Mouse (Mus musculus): ENCODE measurements at regions not wholly inside any gene's neighbourhood (a gene's known extent, or its start where the extent isn't known, plus 50 kb on each side); places are given as distances from the start of the nearest gene placed in this dataset.

DNA sequence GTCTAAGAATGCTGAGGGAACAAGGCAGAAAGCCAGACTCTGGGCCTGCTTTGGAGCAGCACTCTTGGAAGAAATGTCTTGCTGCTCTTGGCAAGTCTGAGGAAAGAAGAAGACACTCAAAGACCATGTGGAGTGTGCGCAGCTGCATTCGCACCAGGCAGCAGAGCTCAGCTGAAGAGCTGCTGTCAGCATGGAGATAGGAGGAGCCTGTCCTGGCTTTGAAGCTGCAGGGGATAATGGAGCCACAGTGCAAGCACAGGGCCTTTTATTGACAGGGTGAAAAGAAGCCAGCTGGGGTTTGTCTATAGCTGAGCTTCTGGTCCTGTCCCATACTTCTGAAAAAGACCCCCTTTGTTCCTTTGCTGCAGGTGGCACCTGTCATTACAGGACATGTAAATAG is 411.0 kb upstream of the Zfp462 start:
- TF ChIP-seq POLR2A (IDR thresholded peaks at IDR 0.05; ENCODE audit: borderline replicate concordance, extremely low read depth, insufficient read depth, insufficient read length): no peak
- H3K9ac ChIP-seq (ENCODE audit: low read depth, low read length, severe bottlenecking): no peak overlapping the region
- H3K27ac ChIP-seq (replicated peaks; ENCODE audit: low read depth, low read length): no peak overlapping the region
- no peak overlapping the region for H3K4me3 ChIP-seq (replicated peaks; ENCODE audit: low read length)
- 41% methylated on average over 2 of the region's 2 CpGs for WGBS
- ATAC-seq (ENCODE audit: low FRiP score, low read depth) (no peak), DNase-seq (ENCODE audit: low spot score) (no peak)
- H3K27me3 ChIP-seq (ENCODE audit: control insufficient read depth, insufficient read depth, low read length): no peaks in the 10 kb centered on the region
- no peaks in the 10 kb centered on the region for H3K36me3 ChIP-seq (ENCODE audit: control insufficient read depth, insufficient read depth, low read length)
- H3K4me2 ChIP-seq (replicated peaks; ENCODE audit: low read depth, low read length, severe bottlenecking): no peak overlapping the region
- no peaks in the 10 kb centered on the region for H3K9me3 ChIP-seq (ENCODE audit: control insufficient read depth, low read length)
- 0 out of 2 replicates have a peak, but pooled peaks cover 4% of the 10 kb centered on the region for H3K4me1 ChIP-seq (ENCODE audit: control insufficient read depth, insufficient read depth, low read length)

DNA sequence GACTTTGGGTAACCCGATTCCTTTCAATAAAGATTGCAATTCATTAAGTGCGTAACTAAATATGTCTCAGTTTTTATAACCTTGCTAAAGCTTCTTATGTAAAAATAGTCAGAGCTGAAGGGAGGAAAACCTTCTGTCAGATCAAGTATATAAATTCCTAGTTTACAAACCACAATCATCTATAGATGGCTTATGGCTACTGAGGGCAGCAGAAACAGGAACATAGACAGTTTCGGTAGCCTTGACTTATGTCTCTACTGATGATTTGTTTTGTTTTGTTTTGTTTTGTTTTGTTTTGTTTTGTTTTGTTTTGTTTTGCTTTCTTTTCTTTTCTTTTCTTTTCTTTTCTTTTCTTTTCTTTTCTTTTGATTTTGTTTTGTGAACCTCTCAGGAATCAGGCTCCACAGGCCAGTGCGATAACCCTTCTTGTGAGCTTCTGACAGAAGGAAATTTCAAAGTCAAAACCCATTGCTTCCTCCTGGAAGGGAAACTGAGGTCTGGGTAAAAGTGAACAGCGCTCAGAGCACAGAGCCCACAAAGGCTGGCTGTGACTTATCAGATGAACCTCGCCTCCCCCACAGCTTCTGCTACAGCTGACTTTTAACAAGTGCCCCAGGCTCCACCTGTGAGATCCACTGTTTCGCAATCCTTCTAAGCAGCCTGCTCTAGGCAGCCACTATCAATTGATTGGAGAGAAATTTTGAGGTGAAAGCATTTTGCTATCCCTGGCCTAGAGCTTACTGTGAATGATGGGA is 391.8 kb upstream of the Zfp462 start:
- H3K27me3 ChIP-seq (ENCODE audit: control insufficient read depth, insufficient read depth, low read length): no peaks in the 10 kb centered on the region
- ATAC-seq (ENCODE audit: low FRiP score, low read depth): no peak
- no peak for DNase-seq (ENCODE audit: low spot score)
- H3K27ac ChIP-seq (replicated peaks; ENCODE audit: low read depth, low read length): no peak overlapping the region
- TF ChIP-seq POLR2A (IDR thresholded peaks at IDR 0.05; ENCODE audit: borderline replicate concordance, extremely low read depth, insufficient read depth, insufficient read length): no peak
- H3K9ac ChIP-seq (ENCODE audit: low read depth, low read length, severe bottlenecking): no peak overlapping the region
- H3K9me3 ChIP-seq (ENCODE audit: control insufficient read depth, low read length): no peaks in the 10 kb centered on the region
- 71% methylated on average over 7 of the region's 7 CpGs for WGBS
- no peaks in the 10 kb centered on the region for H3K36me3 ChIP-seq (ENCODE audit: control insufficient read depth, insufficient read depth, low read length)
- H3K4me2 ChIP-seq (replicated peaks; ENCODE audit: low read depth, low read length, severe bottlenecking): no peak overlapping the region
- no peak overlapping the region for H3K4me3 ChIP-seq (replicated peaks; ENCODE audit: low read length)
- 0 out of 2 replicates have a peak, but pooled peaks cover 2% of the 10 kb centered on the region for H3K4me1 ChIP-seq (ENCODE audit: control insufficient read depth, insufficient read depth, low read length)

DNA sequence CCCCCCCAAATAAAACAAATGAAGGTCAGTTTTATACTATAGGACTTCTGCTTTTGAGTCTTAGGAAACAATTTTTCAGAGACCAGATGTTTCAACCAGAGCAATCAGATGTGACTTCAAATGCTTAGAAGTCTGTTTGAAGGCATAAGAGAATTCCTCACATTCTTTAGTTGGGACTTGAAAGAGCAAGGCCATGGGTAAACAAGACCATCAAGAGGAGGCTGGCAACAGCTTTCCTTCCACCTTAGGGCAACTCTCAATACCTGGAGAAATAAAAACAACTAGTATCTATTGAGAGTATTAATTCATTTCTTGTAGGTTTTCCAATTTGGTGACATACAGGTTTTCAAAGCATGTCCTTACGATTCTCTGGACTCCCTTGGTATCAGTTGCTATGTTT is 381.8 kb upstream of the Zfp462 start:
- no peak for DNase-seq (ENCODE audit: low spot score)
- ATAC-seq (ENCODE audit: low FRiP score, low read depth): no peak
- 89% methylated on average over 1 of the region's 1 CpGs for WGBS
- no peak overlapping the region for H3K4me3 ChIP-seq (replicated peaks; ENCODE audit: low read length)
- H3K9ac ChIP-seq (ENCODE audit: low read depth, low read length, severe bottlenecking): no peak overlapping the region
- H3K4me1 ChIP-seq (ENCODE audit: control insufficient read depth, insufficient read depth, low read length): no peaks in the 10 kb centered on the region
- no peaks in the 10 kb centered on the region for H3K27me3 ChIP-seq (ENCODE audit: control insufficient read depth, insufficient read depth, low read length)
- no peak for TF ChIP-seq POLR2A (IDR thresholded peaks at IDR 0.05; ENCODE audit: borderline replicate concordance, extremely low read depth, insufficient read depth, insufficient read length)
- H3K36me3 ChIP-seq (ENCODE audit: control insufficient read depth, insufficient read depth, low read length): no peaks in the 10 kb centered on the region
- H3K27ac ChIP-seq (replicated peaks; ENCODE audit: low read depth, low read length): no peak overlapping the region
- H3K9me3 ChIP-seq (ENCODE audit: control insufficient read depth, low read length): no peaks in the 10 kb centered on the region
- H3K4me2 ChIP-seq (replicated peaks; ENCODE audit: low read depth, low read length, severe bottlenecking): no peak overlapping the region

DNA sequence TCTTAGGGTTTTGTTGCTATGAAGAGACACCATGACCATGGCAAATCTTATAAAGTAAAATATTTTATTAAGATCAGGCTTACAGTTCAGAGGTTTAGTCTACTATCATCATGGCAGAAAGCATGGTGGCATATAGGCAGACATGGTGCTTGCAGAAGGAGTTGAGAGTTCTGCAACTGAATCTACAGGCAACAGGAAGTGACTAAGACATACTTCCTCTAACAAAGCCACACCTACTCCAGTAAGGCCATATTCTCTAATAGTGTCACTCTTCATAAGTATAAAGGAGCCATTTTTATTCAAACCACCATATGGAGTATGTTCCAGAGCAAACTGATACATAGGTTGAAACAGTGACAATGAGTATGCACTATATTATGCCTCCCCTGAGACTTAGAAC is 371.7 kb upstream of the Zfp462 start:
- ATAC-seq (ENCODE audit: low FRiP score, low read depth) (no peak), DNase-seq (ENCODE audit: low spot score) (no peak)
- Histone ChIP-seq H3K4me1 (ENCODE audit: control insufficient read depth, insufficient read depth, low read length) (no peaks in the 10 kb centered on the region), H3K4me3 (replicated peaks; ENCODE audit: low read length) (no peak overlapping the region), H3K27me3 (ENCODE audit: control insufficient read depth, insufficient read depth, low read length) (no peaks in the 10 kb centered on the region), H3K9me3 (ENCODE audit: control insufficient read depth, low read length) (no peaks in the 10 kb centered on the region), H3K9ac (ENCODE audit: low read depth, low read length, severe bottlenecking) (no peak overlapping the region), H3K4me2 (replicated peaks; ENCODE audit: low read depth, low read length, severe bottlenecking) (no peak overlapping the region), H3K27ac (replicated peaks; ENCODE audit: low read depth, low read length) (no peak overlapping the region), H3K36me3 (ENCODE audit: control insufficient read depth, insufficient read depth, low read length) (no peaks in the 10 kb centered on the region)
- no peak for TF ChIP-seq POLR2A (IDR thresholded peaks at IDR 0.05; ENCODE audit: borderline replicate concordance, extremely low read depth, insufficient read depth, insufficient read length)

DNA sequence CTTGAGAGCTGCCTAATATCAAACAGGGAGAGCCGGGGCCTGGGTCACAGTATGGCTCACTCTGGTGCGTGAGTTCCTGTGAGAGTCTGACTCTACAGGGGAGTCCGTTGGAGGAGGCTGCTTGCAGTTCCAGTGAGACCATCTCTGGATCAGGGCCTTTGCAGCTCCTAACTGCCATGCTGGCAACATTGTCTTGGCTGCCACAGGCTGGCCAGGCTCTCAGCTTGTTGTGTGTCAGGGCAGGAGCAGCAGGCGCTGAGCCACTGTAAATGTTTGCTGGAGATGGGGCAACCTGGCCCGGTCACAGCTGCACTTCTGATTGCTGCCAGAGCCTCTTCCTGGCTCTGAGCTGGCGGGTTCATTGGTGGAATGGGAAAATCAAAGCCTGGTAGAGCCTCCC is 357.7 kb upstream of the Zfp462 start:
- ATAC-seq (ENCODE audit: low FRiP score, low read depth) (no peak), DNase-seq (ENCODE audit: low spot score) (no peak)
- no peaks in the 10 kb centered on the region for H3K36me3 ChIP-seq (ENCODE audit: control insufficient read depth, insufficient read depth, low read length)
- H3K27me3 ChIP-seq (ENCODE audit: control insufficient read depth, insufficient read depth, low read length): no peaks in the 10 kb centered on the region
- H3K4me2 ChIP-seq (replicated peaks; ENCODE audit: low read depth, low read length, severe bottlenecking): no peak overlapping the region
- no peak for TF ChIP-seq POLR2A (IDR thresholded peaks at IDR 0.05; ENCODE audit: borderline replicate concordance, extremely low read depth, insufficient read depth, insufficient read length)
- peaks cover 3% of the 10 kb centered on the region; the same call in 1 of the 2 replicates for H3K4me1 ChIP-seq (ENCODE audit: control insufficient read depth, insufficient read depth, low read length)
- no peak overlapping the region for H3K9ac ChIP-seq (ENCODE audit: low read depth, low read length, severe bottlenecking)
- WGBS: 50% methylated on average over 6 of the region's 6 CpGs
- H3K27ac ChIP-seq (replicated peaks; ENCODE audit: low read depth, low read length): no peak overlapping the region
- H3K4me3 ChIP-seq (replicated peaks; ENCODE audit: low read length): no peak overlapping the region
- no peaks in the 10 kb centered on the region for H3K9me3 ChIP-seq (ENCODE audit: control insufficient read depth, low read length)

Measured in limb, embryonic 14.5 days (tissue).